Comparison of ENCODE assay signal across 9 mouse cellular contexts in genomic region chr11:7210343-7210742, GRCm38 (mm10). TPM values are rescaled to one million over a fixed set of nuclear protein-coding genes. Genes with fewer than 3 reads are reported as not detected.
DNase-seq lines count a peak whose midpoint lies in the region; ATAC-seq lines count a peak whose summit lies in the region.
"Had no signal": no experiment of that assay in that cellular context is flagged by ENCODE, and none has a peak within 500 bp of the region (broad histone marks: within the 10 kb centered on the region; RNA-seq: fewer than 3 reads in every experiment).

No protein-coding gene starts in this region.

- H3K36me3 ChIP-seq in splenic B cell, adult 2 months (ENCODE audit: control insufficient read depth, insufficient read depth, low read length, poor library complexity, severe bottlenecking) = no peaks in the 10 kb centered on the region
- H3K36me3 ChIP-seq: lung, embryonic 15.5 days had no signal

- ATAC-seq in CD4-positive, CD25-positive, alpha-beta regulatory T cell, adult 4 months = no peak
- 0 out of 2 replicates have a peak, but pooled peaks have one; percentile 32 for ATAC-seq in frontal cortex, adult (ENCODE audit: low TSS enrichment)
- peak; percentile 77 for ATAC-seq in megakaryocyte progenitor cell, adult 5-6 weeks (replicated peaks; ENCODE audit: poor library complexity)

- no peaks in the 10 kb centered on the region for H3K27me3 ChIP-seq in splenic B cell, adult 2 months (ENCODE audit: control insufficient read depth, insufficient read depth, low read length, poor library complexity, severe bottlenecking)

- DNase-seq in CD4-positive, CD25-positive, alpha-beta regulatory T cell, adult 2 months (ENCODE audit: low read depth, low spot score) = peak; percentile 40
- DNase-seq in cerebellum, adult 11 months = peak; percentile 32
- DNase-seq in hindlimb bud, embryonic 11.5 days (ENCODE audit: extremely low spot score, low read depth, low spot score) = peak; percentile 85
- DNase-seq in left cerebral cortex, adult 18-20 months (ENCODE audit: low spot score in 2 of 2) = peak; percentile 77 to 82
- DNase-seq in splenic B cell, adult 2 months (ENCODE audit: low read depth, low spot score) = peak; percentile 5

RNA-seq across cellular contexts. Expression of gene Igfbp3, which starts 3.4 kb away (rescaled TPM):
- polyA plus RNA-seq in CD4-positive, CD25-positive, alpha-beta regulatory T cell, adult 4 months (2017; shearing (Covaris generic)) = not detected
- total RNA-seq in left cerebral cortex, adult 18-20 months (2021) = 1 to 10 TPM; 5.8 to 7.4 TPM
- total RNA-seq in megakaryocyte progenitor cell, adult 5-6 weeks (2015) = not detected in 2 replicates
- not detected in 2 replicates for total RNA-seq in megakaryocyte progenitor cell, adult 5-6 weeks (2017)

RNA-seq across cellular contexts. Expression of gene Igfbp1, which starts 12.8 kb away (rescaled TPM):
- polyA plus RNA-seq in CD4-positive, CD25-positive, alpha-beta regulatory T cell, adult 4 months (2017; shearing (Covaris generic)) = not detected
- total RNA-seq in left cerebral cortex, adult 18-20 months (2021) = not detected
- total RNA-seq in megakaryocyte progenitor cell, adult 5-6 weeks (2015) = not detected in 2 replicates
- not detected in 2 replicates for total RNA-seq in megakaryocyte progenitor cell, adult 5-6 weeks (2017)

RNA-seq across cellular contexts. Expression of gene Gm11985, which starts 22.0 kb away (rescaled TPM):
- polyA plus RNA-seq in CD4-positive, CD25-positive, alpha-beta regulatory T cell, adult 4 months (2017; shearing (Covaris generic)) = not detected
- not detected for total RNA-seq in left cerebral cortex, adult 18-20 months (2021)
- total RNA-seq in megakaryocyte progenitor cell, adult 5-6 weeks (2015) = not detected in 2 replicates
- not detected in 2 replicates for total RNA-seq in megakaryocyte progenitor cell, adult 5-6 weeks (2017)
- polyA plus RNA-seq: lung, embryonic 15.5 days had no signal

Comparison
In these comparisons a context has a peak if more than half of its experiments do, and no peak if none do; other contexts are left out.
1. DNase-seq: peak in every context shown above with its lines; median percentile 85 in hindlimb bud, embryonic 11.5 days; 80 in left cerebral cortex, adult 18-20 months; 40 in CD4-positive, CD25-positive, alpha-beta regulatory T cell, adult 2 months; 32 in cerebellum, adult 11 months; 5 in splenic B cell, adult 2 months.
2. RNA of gene Igfbp3, which starts 3.4 kb away (total RNA-seq): 5.8 to 7.4 TPM in left cerebral cortex, adult 18-20 months; not detected in megakaryocyte progenitor cell, adult 5-6 weeks; every median in the first group is over 4 times any median in the second.